ENCODE assay signal across 11 mouse cellular contexts in genomic region chr17:80053931-80054734, GRCm38 (mm10). TPM values are rescaled to one million over a fixed set of nuclear protein-coding genes. Genes with fewer than 3 reads are reported as not detected.
DNase-seq lines count a peak whose midpoint lies in the region; ATAC-seq lines count a peak whose summit lies in the region.
"Had no signal": no experiment of that assay in that cellular context is flagged by ENCODE, and none has a peak within 500 bp of the region (broad histone marks: within the 10 kb centered on the region; RNA-seq: fewer than 3 reads in every experiment).

No protein-coding gene starts in this region.

- no peak overlapping the region for H3K4me2 ChIP-seq in forebrain, embryonic 13.5 days
- H3K4me2 ChIP-seq: liver, embryonic 13.5 days had no signal

- no peaks in the 10 kb centered on the region for H3K27me3 ChIP-seq in forebrain, embryonic 13.5 days
- no peaks in the 10 kb centered on the region for H3K27me3 ChIP-seq in forebrain, embryonic 10.5 days (ENCODE audit: poor library complexity, severe bottlenecking)
- H3K27me3 ChIP-seq: liver, embryonic 13.5 days had no signal

- no peak overlapping the region for H3K4me3 ChIP-seq in forebrain, embryonic 13.5 days
- H3K4me3 ChIP-seq in forebrain, embryonic 10.5 days, result no peak overlapping the region
- H3K4me3 ChIP-seq: liver, embryonic 13.5 days had no signal

- H3K27ac ChIP-seq in forebrain, embryonic 13.5 days, result no peak overlapping the region
- H3K27ac ChIP-seq in forebrain, embryonic 10.5 days, result no peak overlapping the region
- H3K27ac ChIP-seq: liver, embryonic 13.5 days had no signal

- peaks cover 40% of the 10 kb centered on the region for H3K36me3 ChIP-seq in forebrain, embryonic 13.5 days (ENCODE audit: poor library complexity, severe bottlenecking)
- peaks cover 81% of the 10 kb centered on the region for H3K36me3 ChIP-seq in forebrain, embryonic 10.5 days (replicated peaks)

- peak; percentile 30; the same call in 1 of the 2 replicates for ATAC-seq in forebrain, embryonic 13.5 days
- 0 out of 2 replicates have a peak, but pooled peaks have one; percentile 27 for ATAC-seq in erythroblast, adult 5-6 weeks (replicated peaks; ENCODE audit: low FRiP score, poor library complexity, severe bottlenecking)

- H3K9ac ChIP-seq in forebrain, embryonic 13.5 days, result no peak overlapping the region
- H3K9ac ChIP-seq: liver, embryonic 13.5 days had no signal

- DNase-seq in forebrain, embryonic 10.5 days (ENCODE audit: extremely low spot score, low spot score), result no peak
- peak; percentile 49 for DNase-seq in adrenal gland, postnatal 25 days
- peak; percentile 22 to 37 for DNase-seq in heart, postnatal 14 days
- no peak for DNase-seq in left cerebral cortex, adult 8-10 months (ENCODE audit: low spot score in 2 of 2)
- DNase-seq in urinary bladder, adult 18-20 months (ENCODE audit: low spot score in 2 of 2), result no peak
- DNase-seq in urinary bladder, postnatal 4 days (ENCODE audit: low spot score in 2 of 2), result no peak
- DNase-seq: gastrocnemius, postnatal 36 days; kidney, adult 11 months; liver, embryonic 13.5 days had no signal

- 90% methylated on average over 27 of the region's 27 CpGs for whole genome bisulfite sequencing in forebrain, embryonic 13.5 days
- 93% methylated on average over 27 of the region's 27 CpGs for WGBS in forebrain, embryonic 10.5 days

- peaks cover 15% of the 10 kb centered on the region for H3K4me1 ChIP-seq in forebrain, embryonic 13.5 days
- peaks cover 13% of the 10 kb centered on the region for H3K4me1 ChIP-seq in forebrain, embryonic 10.5 days

- intact Hi-C loops in heart, postnatal 14 days (cut with DNase I), result no loop called here

- no peaks in the 10 kb centered on the region for H3K9me3 ChIP-seq in forebrain, embryonic 13.5 days (replicated peaks)
- H3K9me3 ChIP-seq in forebrain, embryonic 10.5 days, result no peaks in the 10 kb centered on the region
- H3K9me3 ChIP-seq: liver, embryonic 13.5 days had no signal

RNA-seq across cellular contexts. Expression of gene Hnrnpll, which starts 8.0 kb away (rescaled TPM):
- polyA plus RNA-seq in forebrain, embryonic 13.5 days (2015; fragmentation: Nextera tagmentation; extraction: Ambion mirVana), result 82.6 and 85.4 TPM in 2 replicates
- 81.2 and 86.2 TPM in 2 replicates for polyA plus RNA-seq in forebrain, embryonic 10.5 days (2016; fragmentation: Nextera tagmentation; extraction: Ambion mirVana)
- total RNA-seq in adrenal gland, postnatal 25 days (2021), result 57.6 and 66.2 TPM in 2 replicates
- total RNA-seq in erythroblast, adult 5-6 weeks (2015; ENCODE audit: low replicate concordance), result 32.6 and 37.1 TPM in 2 replicates
- 24.6 and 31.1 TPM in 2 replicates for total RNA-seq in erythroblast, adult 5-6 weeks (2017; ENCODE audit: low replicate concordance)
- total RNA-seq in heart, postnatal 14 days (2021), result 10 to 100 TPM; 27.0 to 29.3 TPM
- total RNA-seq in left cerebral cortex, adult 8-10 months (2022), result 10 to 100 TPM; 56.0 to 60.9 (median 58.8) TPM

Comparison
In these comparisons a context has a peak if more than half of its experiments do, and no peak if none do; other contexts are left out.
1. DNase-seq: peak in adrenal gland, postnatal 25 days (single experiment) and heart, postnatal 14 days (2 of 2); none in forebrain, embryonic 10.5 days (single experiment), left cerebral cortex, adult 8-10 months (0 of 2), urinary bladder, adult 18-20 months (0 of 2) and urinary bladder, postnatal 4 days (0 of 2).